Mouse (Mus musculus): Measurements from ENCODE around the gene Sipa1l1. TPM values are rescaled to one million over a fixed set of nuclear protein-coding genes. Genes with fewer than 3 reads are reported as not detected.
A peak's percentile ranks its signal among the peaks of the same experiment; 100 is the strongest.

Sipa1l1 gene
- total RNA-seq, 2 experiments from 2014 or later = 26.9 to 29.9 TPM

- no peak for ATAC-seq (replicated peaks; ENCODE audit: poor library complexity)
Observed at GRCm38 (mm10) chr12:82326438-82326837, 157.3 kb downstream of the Sipa1l1 start.

GRCm38 (mm10) chr12:82328112-82328511, 159.0 kb downstream of the Sipa1l1 start:
- peak; percentile 66 for ATAC-seq (replicated peaks; ENCODE audit: poor library complexity)

- ATAC-seq (replicated peaks; ENCODE audit: poor library complexity) = no peak
Observed at GRCm38 (mm10) chr12:82332836-82333614, 163.9 kb downstream of the Sipa1l1 start.

GRCm38 (mm10) chr12:82333999-82334398, 164.9 kb downstream of the Sipa1l1 start:
- no peak for ATAC-seq (replicated peaks; ENCODE audit: poor library complexity)

- 0 out of 2 replicates have a peak, but pooled peaks have one; percentile 29 for ATAC-seq (replicated peaks; ENCODE audit: poor library complexity)
Observed at GRCm38 (mm10) chr12:82334550-82334949, 165.4 kb downstream of the Sipa1l1 start.

GRCm38 (mm10) chr12:82335095-82335494, 166.0 kb downstream of the Sipa1l1 start:
- ATAC-seq (replicated peaks; ENCODE audit: poor library complexity) = no peak

- no peak for ATAC-seq (replicated peaks; ENCODE audit: poor library complexity)
Observed at GRCm38 (mm10) chr12:82338550-82338949, 169.4 kb downstream of the Sipa1l1 start.

- ATAC-seq (replicated peaks; ENCODE audit: poor library complexity) = no peak
Observed at GRCm38 (mm10) chr12:82339221-82339861, 170.2 kb downstream of the Sipa1l1 start.

GRCm38 (mm10) chr12:82340196-82340918, 171.2 kb downstream of the Sipa1l1 start:
- ATAC-seq (replicated peaks; ENCODE audit: poor library complexity) = peak; percentile 76

- ATAC-seq (replicated peaks; ENCODE audit: poor library complexity) = no peak
Observed at GRCm38 (mm10) chr12:82341181-82341580, 172.1 kb downstream of the Sipa1l1 start.

- no peak for ATAC-seq (replicated peaks; ENCODE audit: poor library complexity)
Observed at GRCm38 (mm10) chr12:82341696-82342095, 172.6 kb downstream of the Sipa1l1 start.

GRCm38 (mm10) chr12:82350082-82350481, 181.0 kb downstream of the Sipa1l1 start:
- ATAC-seq (replicated peaks; ENCODE audit: poor library complexity) = peak; percentile 89

- no peak for ATAC-seq (replicated peaks; ENCODE audit: poor library complexity)
Observed at GRCm38 (mm10) chr12:82350891-82351290, 181.8 kb downstream of the Sipa1l1 start.

GRCm38 (mm10) chr12:82353660-82354059, 184.5 kb downstream of the Sipa1l1 start:
- ATAC-seq (replicated peaks; ENCODE audit: poor library complexity) = no peak

- ATAC-seq (replicated peaks; ENCODE audit: poor library complexity) = 0 out of 2 replicates have a peak, but pooled peaks have one; percentile 20
Observed at GRCm38 (mm10) chr12:82355419-82356149, 186.5 kb downstream of the Sipa1l1 start.

- ATAC-seq (replicated peaks; ENCODE audit: poor library complexity) = no peak
Observed at GRCm38 (mm10) chr12:82356476-82356875, 187.4 kb downstream of the Sipa1l1 start.

GRCm38 (mm10) chr12:82357431-82357830, 188.3 kb downstream of the Sipa1l1 start:
- ATAC-seq (replicated peaks; ENCODE audit: poor library complexity) = no peak

GRCm38 (mm10) chr12:82362796-82363195, 193.7 kb downstream of the Sipa1l1 start:
- no peak for ATAC-seq (replicated peaks; ENCODE audit: poor library complexity)

- no peak for ATAC-seq (replicated peaks; ENCODE audit: poor library complexity)
Observed at GRCm38 (mm10) chr12:82364186-82364585, 195.1 kb downstream of the Sipa1l1 start.

GRCm38 (mm10) chr12:82365276-82365875, 196.3 kb downstream of the Sipa1l1 start:
- no peak for ATAC-seq (replicated peaks; ENCODE audit: poor library complexity)
